Mouse (Mus musculus) spleen, adult 2 months (tissue): ENCODE measurements around the gene Apbb2.

ENCODE experiments used
- CTCF ChIP-seq: fragments of 200-500 bp; IDR thresholded peaks from 2 replicates; pipeline ENCODE4 v1.5.1; 2011; ENCODE audit warnings: mild to moderate bottlenecking, inconsistent platforms; ENCODE audit not compliant: insufficient read depth, insufficient read length, insufficient replicate concordance; ENCODE audit errors: extremely low read depth
- POLR2A ChIP-seq: fragments of 200-500 bp; IDR thresholded peaks from 2 replicates; pipeline ENCODE4 v1.6.1; 2011; ENCODE audit warnings: low read depth, low read length, inconsistent platforms

GRCm38 (mm10) chr5:66305511-66305910 lies 313.1 kb downstream of the Apbb2 start:
- TF ChIP-seq POLR2A, result no peak
- no peak for TF ChIP-seq CTCF
